Mouse (Mus musculus): ENCODE results near the gene Cachd1.

Cachd1 gene

GRCm38 (mm10) chr4:100865962-100866703, 89.7 kb downstream of the Cachd1 start:
- DNase-seq (ENCODE audit: low spot score in 2 of 2) = no peak

GRCm38 (mm10) chr4:100877351-100877750, 100.9 kb downstream of the Cachd1 start:
- DNase-seq (ENCODE audit: low spot score in 2 of 2) = no peak

- DNase-seq (ENCODE audit: low spot score in 2 of 2) = no peak
Observed at GRCm38 (mm10) chr4:100879414-100879813, 102.9 kb downstream of the Cachd1 start.

GRCm38 (mm10) chr4:100880075-100880474, 103.6 kb downstream of the Cachd1 start:
- no peak for DNase-seq (ENCODE audit: low spot score in 2 of 2)

GRCm38 (mm10) chr4:100885793-100886742, 109.6 kb downstream of the Cachd1 start:
- no peak for DNase-seq (ENCODE audit: low spot score in 2 of 2)

GRCm38 (mm10) chr4:100886743-100887416, 110.4 kb downstream of the Cachd1 start:
- no peak for DNase-seq (ENCODE audit: low spot score in 2 of 2)

GRCm38 (mm10) chr4:100890106-100890970, 113.9 kb downstream of the Cachd1 start:
- no peak for DNase-seq (ENCODE audit: low spot score in 2 of 2)

- DNase-seq (ENCODE audit: low spot score in 2 of 2) = no peak
Observed at GRCm38 (mm10) chr4:100893739-100894138, 117.3 kb downstream of the Cachd1 start.

- DNase-seq (ENCODE audit: low spot score in 2 of 2) = no peak
Observed at GRCm38 (mm10) chr4:100894142-100894541, 117.7 kb downstream of the Cachd1 start.

- no peak for DNase-seq (ENCODE audit: low spot score in 2 of 2)
Observed at GRCm38 (mm10) chr4:100896260-100897010, 120.0 kb downstream of the Cachd1 start.

- no peak for DNase-seq (ENCODE audit: low spot score in 2 of 2)
Observed at GRCm38 (mm10) chr4:100897943-100898342, 121.5 kb downstream of the Cachd1 start.

- DNase-seq (ENCODE audit: low spot score in 2 of 2) = no peak
Observed at GRCm38 (mm10) chr4:100909694-100910340, 133.3 kb downstream of the Cachd1 start.

- DNase-seq (ENCODE audit: low spot score in 2 of 2) = no peak
Observed at GRCm38 (mm10) chr4:100910605-100911330, 134.3 kb downstream of the Cachd1 start.

- DNase-seq (ENCODE audit: low spot score in 2 of 2) = no peak
Observed at GRCm38 (mm10) chr4:100911658-100912057, 135.2 kb downstream of the Cachd1 start.

- DNase-seq (ENCODE audit: low spot score in 2 of 2) = no peak
Observed at GRCm38 (mm10) chr4:100913666-100914065, 137.2 kb downstream of the Cachd1 start.

GRCm38 (mm10) chr4:100914532-100914931, 138.1 kb downstream of the Cachd1 start:
- DNase-seq (ENCODE audit: low spot score in 2 of 2) = no peak

GRCm38 (mm10) chr4:100915093-100915492, 138.6 kb downstream of the Cachd1 start:
- no peak for DNase-seq (ENCODE audit: low spot score in 2 of 2)

GRCm38 (mm10) chr4:100917511-100917910, 141.0 kb downstream of the Cachd1 start:
- DNase-seq (ENCODE audit: low spot score in 2 of 2) = no peak

GRCm38 (mm10) chr4:100920413-100920812, 143.9 kb downstream of the Cachd1 start:
- DNase-seq (ENCODE audit: low spot score in 2 of 2) = no peak

All from cerebellum, postnatal 4 days (tissue).